Mouse (Mus musculus): ENCODE data around the gene Fbxl22.
A peak's percentile ranks its signal among the peaks of the same experiment; 100 is the strongest.

The Fbxl22 gene

GRCm38 (mm10) chr9:66514256-66514770 is at the start of gene Fbxl22:
Fbxl22 (minus strand) TSS chr9:66514593.
- no peak for DNase-seq (ENCODE audit: low spot score)

GRCm38 (mm10) chr9:66562215-66562614 is 47.8 kb upstream of the Fbxl22 start:
- no peak for DNase-seq (ENCODE audit: low spot score)

- DNase-seq (ENCODE audit: low spot score), result no peak
These were observed 47.1 kb upstream of the Fbxl22 start for GRCm38 (mm10) chr9:66561496-66561895.

DNA sequence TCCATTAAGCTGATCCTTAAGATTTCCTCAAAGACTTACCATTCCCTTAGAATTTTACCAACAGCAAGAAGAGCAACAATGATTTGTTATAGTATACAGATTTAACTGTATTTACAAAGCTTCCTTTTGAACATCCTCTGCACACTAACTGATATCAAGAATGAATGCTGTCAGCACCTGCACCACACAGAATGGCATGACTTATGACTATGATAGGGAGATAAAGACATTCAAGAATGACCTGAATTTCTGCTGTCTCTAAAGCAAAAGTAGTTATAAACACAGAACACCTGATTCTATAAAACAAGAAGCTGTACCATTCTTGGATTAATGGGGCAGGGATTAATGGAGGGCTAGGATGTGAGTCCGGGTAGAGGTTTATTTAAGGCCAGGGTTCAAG is 46.3 kb upstream of the Fbxl22 start:
- no peak for DNase-seq (ENCODE audit: low spot score)

GRCm38 (mm10) chr9:66560295-66560694 is 45.9 kb upstream of the Fbxl22 start:
- DNase-seq (ENCODE audit: low spot score), result no peak

GRCm38 (mm10) chr9:66558971-66559370 is 44.6 kb upstream of the Fbxl22 start:
- DNase-seq (ENCODE audit: low spot score), result no peak

DNA sequence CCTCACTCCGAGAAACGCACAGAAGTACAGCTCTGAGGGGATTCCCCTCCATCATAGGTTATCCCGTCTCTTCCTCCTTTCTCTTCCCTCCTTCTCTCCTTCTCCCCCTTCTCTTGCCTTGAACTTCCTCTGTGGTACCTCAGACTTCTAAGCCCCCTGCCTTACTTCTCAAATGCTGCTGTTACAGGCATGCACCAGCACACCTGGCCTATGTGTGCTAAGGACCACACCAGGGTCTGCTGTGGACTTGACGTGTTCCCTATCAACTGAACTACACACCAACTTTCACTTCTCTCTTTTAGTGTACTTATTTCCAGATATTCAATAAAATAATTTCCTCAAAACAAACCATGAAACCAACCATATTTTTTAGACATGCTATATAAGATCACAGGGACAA is 28.4 kb upstream of the Fbxl22 start:
- no peak for DNase-seq (ENCODE audit: low spot score)

DNA sequence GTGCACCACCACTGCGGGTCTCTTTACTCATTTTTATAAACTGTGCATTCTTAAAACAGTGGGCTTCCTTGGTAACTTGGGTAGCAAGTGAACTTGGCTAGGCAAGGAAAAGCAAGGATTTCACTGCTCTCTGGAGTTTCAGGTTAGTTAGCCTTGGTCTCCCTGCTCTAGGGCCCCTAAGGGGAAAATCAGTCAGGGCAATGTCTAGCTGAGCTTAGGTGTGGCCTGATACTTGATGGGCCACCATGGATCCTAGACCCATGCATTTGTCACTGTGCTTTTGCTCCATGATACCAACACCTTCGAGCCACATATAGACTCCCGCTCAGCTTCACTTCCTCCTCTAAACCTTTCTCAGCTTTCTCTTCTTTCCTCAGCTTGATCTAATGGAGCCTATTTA is 7.2 kb upstream of the Fbxl22 start:
- DNase-seq (ENCODE audit: low spot score), result no peak

DNA sequence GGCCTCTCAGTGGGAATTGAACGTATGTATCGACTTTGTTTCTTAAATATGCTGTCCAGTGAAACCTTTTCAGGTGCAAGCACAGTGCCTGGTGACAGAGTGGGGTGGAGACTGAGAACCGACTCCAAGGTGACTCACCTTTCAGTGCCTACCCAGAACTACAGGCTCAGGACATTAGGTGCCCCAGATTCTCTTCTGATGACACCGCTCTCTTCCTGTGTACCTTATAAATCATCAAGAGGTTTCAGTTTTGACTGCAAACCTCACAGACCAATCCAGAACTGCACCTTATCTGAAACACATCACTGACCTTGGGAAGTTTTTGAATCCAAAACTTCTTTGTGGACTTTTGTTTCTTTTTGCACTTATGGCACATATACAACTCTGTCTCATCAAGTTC is 5.9 kb upstream of the Fbxl22 start:
- DNase-seq (ENCODE audit: low spot score), result no peak

DNA sequence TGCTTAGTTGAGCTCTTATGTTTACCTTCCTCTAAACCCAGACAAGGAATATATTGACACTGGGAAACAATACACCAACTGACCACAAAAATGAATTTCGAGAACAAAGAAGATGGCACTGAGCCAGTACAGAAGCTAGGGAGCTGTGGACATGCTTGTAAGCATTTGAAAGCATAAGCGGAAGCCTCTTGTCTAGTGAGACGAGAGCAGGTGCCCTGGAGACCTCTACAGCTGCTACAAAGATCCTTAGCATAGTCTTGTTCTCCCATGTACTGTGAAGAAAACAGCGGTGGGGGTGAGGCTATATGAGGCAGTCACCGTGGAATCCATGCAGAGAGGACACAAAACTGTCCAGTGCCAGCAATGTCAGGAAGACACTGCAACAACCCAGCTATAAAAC is 4.5 kb upstream of the Fbxl22 start:
- no peak for DNase-seq (ENCODE audit: low spot score)

GRCm38 (mm10) chr9:66518251-66518650 is 3.9 kb upstream of the Fbxl22 start:
- DNase-seq (ENCODE audit: low spot score), result no peak

GRCm38 (mm10) chr9:66517746-66518145 is 3.4 kb upstream of the Fbxl22 start:
- no peak for DNase-seq (ENCODE audit: low spot score)

DNA sequence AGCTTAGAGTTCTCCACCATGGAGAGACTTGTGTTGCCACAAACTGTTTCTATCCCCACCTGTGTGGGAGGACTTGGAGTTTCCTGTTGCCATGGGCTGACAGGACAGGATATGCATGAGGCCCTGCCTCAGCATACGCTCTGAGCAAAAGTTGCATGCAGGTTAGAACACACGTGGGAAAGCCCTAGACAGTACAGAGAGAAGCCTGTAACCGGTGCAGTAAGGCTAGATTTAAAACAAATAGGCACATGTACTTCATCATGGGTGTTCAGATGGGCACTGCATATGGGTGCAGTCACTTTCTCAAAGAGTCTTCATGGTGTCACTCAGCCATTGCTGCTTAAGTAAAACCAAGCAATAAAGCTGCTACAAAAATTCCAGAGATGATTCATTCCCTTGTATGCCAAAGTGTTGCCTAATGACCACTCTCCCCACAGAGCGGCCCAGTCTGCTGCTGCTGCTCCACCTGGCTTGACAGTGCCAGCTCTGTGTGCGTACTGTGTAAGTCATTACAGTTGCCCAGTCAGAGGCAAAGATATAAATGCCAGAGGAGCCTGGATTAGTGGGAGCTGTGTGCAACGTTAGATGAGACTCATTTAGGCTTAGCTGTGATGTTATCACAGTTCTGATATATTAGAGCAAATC is 2.0 kb upstream of the Fbxl22 start:
- no peak for DNase-seq (ENCODE audit: low spot score)

- DNase-seq (ENCODE audit: low spot score), result no peak
These were observed 1.4 kb upstream of the Fbxl22 start for GRCm38 (mm10) chr9:66515680-66516210.

- no peak for DNase-seq (ENCODE audit: low spot score)
These were observed 722 bp upstream of the Fbxl22 start for GRCm38 (mm10) chr9:66515115-66515514.

- DNase-seq (ENCODE audit: low spot score), result no peak
These were observed 635 bp downstream of the Fbxl22 start for GRCm38 (mm10) chr9:66513661-66514255.

- DNase-seq (ENCODE audit: low spot score), result no peak
These were observed 1.2 kb downstream of the Fbxl22 start for GRCm38 (mm10) chr9:66513150-66513549.

DNA sequence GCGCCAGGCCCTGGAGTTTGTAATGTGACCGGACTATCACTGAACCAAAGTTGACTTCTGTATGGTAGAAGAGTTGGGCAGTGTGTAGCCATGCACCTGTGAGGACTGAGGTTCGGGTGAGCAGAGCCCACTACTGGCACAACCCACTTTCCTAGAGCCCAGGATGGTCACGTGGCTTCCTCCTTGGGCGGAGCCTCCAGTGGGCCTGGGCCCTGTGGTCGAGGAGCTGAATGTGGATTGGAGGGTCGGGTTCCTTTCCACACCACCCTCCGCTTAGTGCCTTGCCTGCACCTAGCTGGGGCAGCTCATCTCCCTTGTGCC is 2.1 kb downstream of the Fbxl22 start:
- DNase-seq (ENCODE audit: low spot score), result peak; percentile 81

GRCm38 (mm10) chr9:66511580-66512350 is 2.6 kb downstream of the Fbxl22 start:
- peak; percentile 94 for DNase-seq (ENCODE audit: low spot score)

DNA sequence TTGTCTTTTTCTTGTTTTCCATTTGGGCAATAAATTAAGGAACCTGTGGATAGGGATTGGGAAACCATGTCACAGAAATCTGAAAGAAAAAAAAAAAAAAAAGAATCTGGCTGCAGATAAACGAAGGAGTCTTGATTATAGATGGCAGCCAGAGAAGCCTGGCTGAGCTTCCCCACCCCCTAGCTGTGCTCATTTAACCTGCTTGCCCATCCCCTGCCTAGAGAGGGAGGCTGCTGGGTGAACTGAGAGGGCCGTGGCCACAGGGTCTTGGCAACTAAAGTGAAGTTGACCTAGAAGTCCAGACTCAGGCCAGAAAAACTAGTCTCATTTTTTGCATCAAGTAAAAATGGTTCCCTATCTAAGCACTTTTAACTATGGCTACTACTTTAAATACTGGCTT is 3.4 kb downstream of the Fbxl22 start:
- DNase-seq (ENCODE audit: low spot score), result no peak

DNA sequence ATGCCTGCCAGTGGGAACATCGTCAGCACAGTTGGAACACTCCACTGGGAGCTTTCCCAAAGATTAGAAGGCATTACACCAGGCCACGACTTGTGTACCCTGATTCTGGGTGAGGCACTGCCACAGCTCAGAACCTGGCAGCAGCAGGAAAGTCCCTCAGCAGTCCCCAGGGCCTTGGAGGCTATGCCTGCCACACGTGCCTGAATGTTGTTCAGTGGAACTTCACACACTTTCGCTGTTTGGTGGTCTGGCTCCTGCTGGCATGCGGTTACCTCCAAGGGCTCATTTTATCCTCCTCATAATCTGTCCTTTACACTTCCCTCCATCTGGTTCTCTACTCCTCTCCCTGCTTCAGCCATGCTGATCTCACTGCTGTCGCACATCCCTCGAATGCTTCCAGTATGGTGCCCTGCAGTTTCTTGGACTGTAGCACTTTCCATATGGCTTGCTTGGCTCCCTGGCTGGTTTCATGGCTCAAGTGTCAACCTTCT is 4.0 kb downstream of the Fbxl22 start:
- DNase-seq (ENCODE audit: low spot score), result no peak

- no peak for DNase-seq (ENCODE audit: low spot score)
These were observed 5.4 kb downstream of the Fbxl22 start for GRCm38 (mm10) chr9:66508890-66509399.

DNA sequence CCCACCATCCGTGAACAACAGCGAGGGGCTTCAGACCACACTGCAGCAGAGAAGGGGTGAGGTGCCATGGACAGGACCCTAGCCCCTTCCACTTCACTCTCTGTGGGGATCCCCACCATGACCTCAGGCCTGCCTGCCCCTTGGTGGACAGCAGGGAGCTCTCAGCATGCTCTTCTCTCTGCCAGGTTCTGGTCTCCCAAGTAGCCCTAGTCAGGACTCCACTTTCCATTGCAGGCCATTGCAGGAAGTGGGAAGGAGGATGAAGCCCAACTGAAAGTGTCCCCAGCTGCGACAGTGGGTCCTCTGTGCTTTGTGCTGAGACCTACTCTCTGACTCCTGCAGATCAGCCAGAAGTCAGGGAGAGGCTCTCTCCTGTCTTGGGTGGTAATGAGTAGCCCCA is 6.7 kb downstream of the Fbxl22 start:
- DNase-seq (ENCODE audit: low spot score), result no peak
